Mouse (Mus musculus): ENCODE results near the gene Angptl2.

DNA sequence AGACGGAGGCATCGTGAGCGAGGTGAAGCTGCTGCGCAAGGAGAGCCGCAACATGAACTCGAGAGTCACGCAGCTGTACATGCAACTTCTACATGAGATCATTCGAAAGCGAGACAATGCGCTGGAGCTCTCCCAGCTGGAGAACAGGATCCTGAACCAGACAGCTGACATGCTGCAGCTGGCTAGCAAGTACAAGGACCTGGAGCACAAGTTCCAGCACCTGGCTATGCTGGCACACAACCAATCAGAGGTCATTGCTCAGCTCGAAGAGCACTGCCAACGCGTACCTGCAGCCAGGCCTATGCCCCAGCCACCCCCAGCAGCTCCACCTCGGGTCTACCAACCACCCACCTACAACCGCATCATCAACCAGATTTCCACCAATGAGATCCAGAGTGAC lies 12.7 kb downstream of the Angptl2 start:
- TF ChIP-seq CTCF (IDR thresholded peaks at IDR 0.05; ENCODE audit: borderline replicate concordance, extremely low read depth, insufficient read depth, insufficient read length) (no peak), POLR2A (IDR thresholded peaks at IDR 0.05; ENCODE audit: borderline replicate concordance, extremely low read depth, insufficient read depth, insufficient read length, poor library complexity, severe bottlenecking) (no peak)
